Mouse (Mus musculus): ENCODE results near the gene Sh3gl1.
A peak's percentile ranks its signal among the peaks of the same experiment; 100 is the strongest.

Sh3gl1 gene

DNA sequence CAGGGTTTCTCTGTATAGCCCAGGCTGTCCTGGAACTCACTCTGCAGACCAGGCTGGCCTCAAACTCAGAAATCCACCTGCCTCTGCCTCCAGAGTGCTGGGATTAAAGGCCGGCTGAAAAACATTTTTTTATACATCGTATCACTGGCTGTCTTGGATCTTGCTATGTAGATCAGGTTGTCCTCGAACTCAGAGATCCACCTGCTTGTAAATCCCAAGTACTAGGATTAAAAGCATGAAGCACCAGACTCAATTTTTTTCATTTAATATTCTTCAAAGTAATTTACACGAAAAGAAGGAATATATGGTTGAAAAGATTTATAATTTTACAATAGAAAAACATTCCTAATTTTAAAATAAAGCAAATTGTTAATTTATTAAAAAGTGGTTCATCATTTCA is 2.9 kb upstream of the Sh3gl1 start:
- DNase-seq: no peak

DNA sequence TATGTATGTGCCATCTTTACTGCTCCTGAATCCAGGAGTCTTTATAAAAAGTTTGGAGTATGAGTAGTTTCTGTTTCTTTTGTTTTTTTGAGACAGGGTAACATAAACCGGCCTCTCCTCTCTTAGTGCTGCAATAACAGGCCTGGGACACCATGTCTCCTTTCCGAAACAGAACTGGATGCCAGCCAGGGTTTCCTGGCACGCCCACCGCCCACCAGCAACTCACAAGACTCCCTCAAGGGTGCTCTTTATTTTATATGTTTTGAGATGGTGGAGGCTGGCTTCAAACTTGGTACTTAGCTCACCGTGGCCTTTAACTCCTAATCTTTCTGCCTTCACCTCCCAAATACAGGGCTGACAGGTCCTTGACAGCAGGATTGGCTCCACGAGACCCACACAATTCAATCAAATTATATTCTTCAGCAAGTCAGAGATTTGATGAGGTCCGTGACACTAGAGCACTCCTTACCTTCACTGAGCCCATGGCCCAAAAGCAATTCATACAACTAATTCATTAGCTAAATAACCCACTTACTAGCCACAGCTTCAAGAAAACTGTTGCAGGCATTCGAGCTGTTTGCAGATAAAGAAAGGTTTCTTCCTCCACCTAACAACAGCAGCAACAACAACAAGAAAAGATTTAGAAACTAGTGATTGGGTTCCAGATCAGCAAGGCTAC is 2.3 kb upstream of the Sh3gl1 start:
- DNase-seq: peak; percentile 65

- DNase-seq: no peak
These were observed 459 bp upstream of the Sh3gl1 start for GRCm38 (mm10) chr17:56036901-56037287.

- DNase-seq: no peak
These were observed 1.2 kb downstream of the Sh3gl1 start for GRCm38 (mm10) chr17:56035216-56035615.

DNA sequence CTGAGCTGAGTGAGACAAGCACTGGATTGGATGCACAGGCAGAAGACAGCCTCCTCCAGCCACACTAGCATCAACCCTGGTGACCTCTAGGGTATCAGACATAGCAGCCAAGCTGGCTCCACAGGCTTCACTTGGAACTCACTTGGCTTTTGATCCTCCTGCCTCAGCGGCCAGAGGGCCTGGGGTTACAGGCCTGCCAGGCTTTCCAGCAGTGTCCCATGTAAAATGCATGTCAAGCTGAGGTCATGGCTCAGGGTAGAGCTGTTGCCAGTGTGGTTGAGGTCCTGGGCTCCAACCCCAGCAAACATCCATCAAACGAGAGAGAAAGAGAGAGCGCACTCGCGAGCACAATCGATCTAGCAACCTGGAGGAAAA is 1.7 kb downstream of the Sh3gl1 start:
- DNase-seq: no peak

DNA sequence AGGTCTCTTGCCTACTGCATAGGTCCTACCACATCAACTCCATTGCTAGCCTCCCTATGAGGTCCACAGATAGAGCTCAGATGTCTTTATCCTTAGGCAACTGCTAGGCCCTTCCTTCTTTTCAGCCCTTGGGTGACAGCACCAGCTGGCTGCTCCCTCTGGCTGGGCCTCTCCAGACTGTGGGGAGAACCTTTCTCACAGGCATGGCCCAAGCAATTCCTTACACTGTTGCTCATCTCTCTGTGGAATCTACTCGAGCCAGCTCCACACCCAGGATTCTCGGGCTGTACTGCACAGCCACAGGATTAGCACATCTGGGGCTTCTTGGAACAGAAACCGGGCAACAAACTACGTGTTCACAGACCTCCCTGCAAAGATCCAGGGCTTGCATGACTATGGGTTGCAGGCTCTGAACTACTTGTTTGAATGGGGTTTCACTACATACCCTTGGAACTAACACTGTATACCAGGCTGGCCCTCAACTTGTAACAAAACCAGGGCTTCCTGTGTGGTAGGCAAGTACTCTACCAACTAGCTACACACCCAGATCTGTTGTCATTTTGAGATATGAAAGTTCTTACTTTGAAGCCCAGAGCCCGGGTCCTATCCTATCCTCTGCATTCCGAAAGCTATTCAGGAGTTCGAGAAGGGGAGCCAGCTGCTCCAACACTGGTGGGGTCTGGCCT is 2.3 kb downstream of the Sh3gl1 start:
- DNase-seq: peak; percentile 35

GRCm38 (mm10) chr17:56032831-56033230 is 3.6 kb downstream of the Sh3gl1 start:
- DNase-seq: no peak

GRCm38 (mm10) chr17:56032127-56032733 is 4.2 kb downstream of the Sh3gl1 start:
- DNase-seq: peak; percentile 33

GRCm38 (mm10) chr17:56031431-56031830 is 5.0 kb downstream of the Sh3gl1 start:
- DNase-seq: peak; percentile 47

GRCm38 (mm10) chr17:56030919-56031318 is 5.5 kb downstream of the Sh3gl1 start:
- peak; percentile 61 for DNase-seq

GRCm38 (mm10) chr17:56030238-56030870 is 6.1 kb downstream of the Sh3gl1 start:
- DNase-seq: peak; percentile 65

DNA sequence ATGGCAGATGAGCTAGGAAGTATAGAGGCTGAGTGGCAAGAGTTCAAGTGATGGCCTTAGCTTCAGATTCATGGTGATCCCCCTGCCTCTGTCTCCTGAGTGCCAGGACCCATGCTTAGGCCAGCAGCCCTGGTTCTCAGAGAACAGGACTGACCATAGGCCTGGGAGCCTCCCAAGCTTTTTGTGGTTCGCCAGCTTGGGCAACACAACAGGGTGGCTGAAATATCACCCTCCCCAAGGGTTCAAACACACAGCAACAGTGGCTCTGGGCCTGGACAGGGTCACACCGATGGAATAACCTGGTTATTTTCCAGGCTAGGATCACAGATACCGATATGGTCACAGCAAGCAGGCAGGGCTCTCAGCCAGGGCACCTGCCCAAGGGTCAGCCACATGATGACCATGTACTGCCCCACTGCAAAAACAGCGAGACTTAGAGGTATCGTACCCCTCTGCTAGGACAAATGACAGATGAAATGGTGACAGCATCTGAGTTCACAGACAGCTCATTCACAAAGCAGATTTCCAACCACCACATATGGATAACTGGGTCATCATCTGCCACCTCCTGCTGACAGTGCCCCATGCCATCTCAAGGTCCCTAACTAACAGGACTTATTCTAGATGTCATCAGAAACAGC is 8.5 kb downstream of the Sh3gl1 start:
- peak; percentile 83 for DNase-seq

GRCm38 (mm10) chr17:56026881-56027280 is 9.6 kb downstream of the Sh3gl1 start:
- peak; percentile 46 for DNase-seq

DNA sequence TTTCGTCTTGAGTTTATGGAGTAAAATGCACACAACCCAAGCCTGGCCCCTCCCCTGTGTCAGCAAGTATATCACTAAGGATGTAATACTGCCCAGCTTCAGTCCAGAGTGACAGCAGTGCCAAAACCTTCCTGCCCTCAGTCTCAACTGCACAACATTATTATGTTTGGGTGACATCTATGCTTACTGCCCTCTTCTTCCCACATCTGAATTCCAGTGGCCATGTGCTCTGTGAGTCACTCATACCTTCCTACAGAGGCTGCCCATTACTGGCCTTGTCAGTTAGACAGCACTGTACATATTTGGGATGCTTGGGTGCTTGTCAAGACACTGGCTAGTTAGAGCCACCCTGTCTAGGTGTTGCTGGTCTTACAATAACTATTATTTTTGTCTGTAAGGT is 10.1 kb downstream of the Sh3gl1 start:
- DNase-seq: no peak

- DNase-seq: no peak
These were observed 11.5 kb downstream of the Sh3gl1 start for GRCm38 (mm10) chr17:56024931-56025330.

DNA sequence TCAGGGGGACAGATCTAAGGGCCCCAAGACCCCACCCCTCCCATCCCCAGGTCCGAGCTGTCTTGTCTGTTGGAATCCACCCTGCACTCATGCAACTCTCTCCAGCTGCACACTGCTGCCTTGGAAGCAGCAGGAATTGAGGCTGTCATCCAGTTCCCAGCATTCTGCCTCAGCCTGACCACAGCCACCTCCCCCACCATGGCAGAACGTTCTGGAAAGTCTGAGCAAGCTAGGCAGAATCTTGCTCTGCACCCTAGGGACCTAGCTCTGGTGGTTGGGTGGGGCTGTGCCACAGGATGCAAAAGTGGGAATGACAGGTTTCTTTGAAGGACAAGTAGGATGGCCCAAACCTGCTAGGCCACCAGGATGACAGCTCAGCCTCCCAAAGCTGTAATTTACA is 12.0 kb downstream of the Sh3gl1 start:
- DNase-seq: no peak

GRCm38 (mm10) chr17:56023386-56023785 is 13.0 kb downstream of the Sh3gl1 start:
- DNase-seq: no peak

- no peak for DNase-seq
These were observed 13.5 kb downstream of the Sh3gl1 start for GRCm38 (mm10) chr17:56022989-56023290.

DNA sequence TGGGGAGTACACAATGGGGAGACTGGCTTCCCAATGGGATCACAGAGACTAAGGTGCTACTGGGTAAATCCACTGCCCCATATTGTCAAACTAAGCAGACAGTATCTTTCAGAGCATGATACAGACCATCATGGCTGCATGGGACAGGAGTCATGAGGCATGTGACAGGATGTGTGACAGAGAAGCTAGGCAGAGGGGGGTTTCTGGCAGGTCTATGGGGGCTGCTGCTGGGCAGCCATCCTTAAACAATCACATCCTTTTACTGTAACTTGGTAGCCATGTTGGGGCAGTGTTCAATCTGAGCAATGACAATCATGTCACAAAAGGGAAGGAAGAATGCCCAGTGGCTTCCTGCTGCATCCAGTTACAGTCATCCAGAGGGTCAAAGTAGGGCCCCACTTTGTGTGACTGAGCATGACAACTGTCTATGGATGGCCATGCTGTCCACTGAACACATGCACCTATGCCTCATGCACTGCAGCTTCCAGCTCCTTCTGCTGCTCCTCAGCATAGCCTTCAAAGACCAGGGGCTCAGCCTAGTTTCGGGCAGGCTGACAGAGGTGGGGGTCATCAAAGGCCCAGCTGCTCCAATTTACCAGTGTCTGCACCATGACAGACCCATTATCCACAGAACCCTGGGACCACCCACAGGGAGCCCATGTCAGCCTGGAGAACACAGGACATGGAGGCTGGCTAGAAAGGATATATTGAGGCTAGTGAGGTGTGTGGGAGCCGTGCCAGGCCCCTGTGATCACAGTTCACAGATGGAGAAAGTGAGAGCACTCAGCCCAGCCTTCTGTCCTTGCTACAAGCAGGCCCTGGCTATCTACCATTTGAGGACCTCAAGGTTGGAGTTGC is 14.1 kb downstream of the Sh3gl1 start:
- DNase-seq: peak; percentile 66

- no peak for DNase-seq
These were observed 15.1 kb downstream of the Sh3gl1 start for GRCm38 (mm10) chr17:56021161-56021910.

DNA sequence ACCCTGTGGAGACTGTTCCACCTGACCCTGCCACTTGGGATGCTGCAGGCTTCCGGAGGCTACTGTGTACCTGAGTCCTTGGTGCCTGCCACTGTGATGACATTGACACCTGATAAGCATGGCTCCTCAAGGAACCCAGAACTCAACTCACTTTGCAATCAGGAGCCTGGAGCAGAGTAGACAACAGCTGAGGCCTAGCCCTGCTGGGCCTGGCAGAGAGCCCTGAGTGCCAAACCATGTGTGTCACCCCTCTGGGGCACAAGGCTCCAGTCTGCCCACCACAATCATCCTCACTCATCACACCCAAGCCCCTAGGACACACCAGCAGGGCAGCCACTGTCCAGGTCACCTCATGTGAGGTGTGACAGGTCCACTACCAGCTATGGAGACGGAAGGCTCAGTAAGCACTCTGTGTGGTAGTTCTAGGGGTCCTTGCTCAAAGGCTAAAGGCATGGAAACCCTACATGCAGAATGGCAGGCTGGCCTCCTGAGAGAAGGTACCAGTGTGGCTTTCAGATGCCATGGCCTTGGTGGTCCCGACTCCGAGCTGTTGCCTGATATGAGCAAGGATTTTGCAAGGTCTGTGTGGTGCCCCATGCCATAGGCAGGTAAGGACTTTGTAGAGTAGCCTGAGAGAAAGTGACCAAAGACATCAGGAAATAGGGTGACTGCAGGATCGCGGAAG is 15.9 kb downstream of the Sh3gl1 start:
- no peak for DNase-seq

Measured in cerebellum, adult 9-10 months (tissue).